Mouse (Mus musculus) heart, adult 2 months (tissue): ENCODE results near the gene Tfrc.

ENCODE experiments used
- CTCF ChIP-seq: fragments of 200-600 bp; IDR thresholded peaks from 2 replicates; pipeline ENCODE4 v1.8.1; 2022; ENCODE audit warnings: antibody characterized with exemption, mild to moderate bottlenecking, moderate library complexity
- POLR2A ChIP-seq: fragments of 200-500 bp; IDR thresholded peaks from 2 replicates; pipeline ENCODE4 v1.6.1; 2011; ENCODE audit warnings: mild to moderate bottlenecking, low read depth, low read length, control low read depth; ENCODE audit not compliant: insufficient read depth

- TF ChIP-seq POLR2A (no peak), CTCF (no peak)
These were observed 24.8 kb downstream of the Tfrc start for GRCm38 (mm10) chr16:32633486-32634012.
